Mouse (Mus musculus) liver, adult (tissue): ENCODE data around the gene Pgpep1l.

Source experiments
- GATA4 ChIP-seq: IDR thresholded peaks from 2 replicates; pipeline ENCODE4 v1.6.1; 2014; ENCODE audit warnings: mild to moderate bottlenecking, low read length; ENCODE audit not compliant: insufficient replicate concordance

Gene Pgpep1l

DNA sequence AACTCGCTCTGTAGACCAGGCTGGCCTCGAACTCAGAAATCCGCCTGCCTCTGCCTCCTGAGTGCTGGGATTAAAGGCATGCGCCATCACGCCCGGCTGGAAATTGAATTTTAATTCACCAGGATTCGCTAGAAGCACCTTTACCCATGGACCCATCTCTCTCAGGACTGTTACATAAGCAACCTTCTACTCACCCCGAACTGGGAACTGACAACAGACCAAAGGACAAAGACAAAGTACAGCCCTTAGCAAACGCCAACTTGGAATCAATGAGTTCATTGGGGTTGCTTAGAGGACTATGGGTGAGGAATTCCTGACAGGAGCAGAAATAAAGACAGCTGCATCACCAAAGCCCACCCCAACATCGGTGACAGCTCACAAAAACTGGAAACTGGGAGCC, 8.6 kb upstream of the Pgpep1l start:
- no peak for TF ChIP-seq GATA4

DNA sequence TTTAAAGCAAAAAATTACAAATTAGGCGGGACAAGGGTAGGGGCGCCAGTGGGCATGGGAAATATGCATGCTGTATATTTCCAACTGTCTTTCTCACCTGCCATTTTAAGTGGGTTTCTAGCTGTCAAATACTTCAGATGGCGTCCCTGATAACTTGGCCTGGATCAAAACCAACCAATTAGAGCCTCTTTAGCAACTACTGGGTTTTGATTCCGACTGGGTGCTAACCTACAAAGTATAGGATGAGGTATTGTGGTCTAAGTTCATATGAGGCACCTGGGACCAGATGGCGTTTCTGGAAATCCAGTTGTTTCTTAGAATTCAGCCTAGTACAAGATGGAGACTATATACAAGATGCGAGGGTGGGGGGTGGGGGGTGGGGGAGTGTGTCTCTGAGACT, 7.8 kb upstream of the Pgpep1l start:
- no peak for TF ChIP-seq GATA4

DNA sequence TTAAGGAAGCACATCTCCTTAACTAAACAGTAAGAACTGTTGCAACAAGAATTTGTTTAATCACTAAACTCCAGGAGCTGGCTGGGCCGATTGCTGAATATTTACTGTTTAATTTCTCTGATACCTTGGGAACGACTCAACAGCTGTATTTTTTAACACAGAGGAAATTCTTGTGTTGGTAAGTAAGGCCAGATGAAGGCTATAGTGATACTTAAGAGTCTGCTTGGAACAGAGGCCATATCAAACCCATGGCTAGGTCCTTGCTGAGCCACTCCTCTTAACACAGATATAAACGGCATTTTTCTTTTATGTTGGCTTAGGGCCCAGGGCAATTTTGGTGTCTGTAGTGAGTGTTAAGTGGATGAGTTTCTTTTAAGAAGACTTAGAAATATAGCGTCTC, 6.5 kb upstream of the Pgpep1l start:
- TF ChIP-seq GATA4: no peak

DNA sequence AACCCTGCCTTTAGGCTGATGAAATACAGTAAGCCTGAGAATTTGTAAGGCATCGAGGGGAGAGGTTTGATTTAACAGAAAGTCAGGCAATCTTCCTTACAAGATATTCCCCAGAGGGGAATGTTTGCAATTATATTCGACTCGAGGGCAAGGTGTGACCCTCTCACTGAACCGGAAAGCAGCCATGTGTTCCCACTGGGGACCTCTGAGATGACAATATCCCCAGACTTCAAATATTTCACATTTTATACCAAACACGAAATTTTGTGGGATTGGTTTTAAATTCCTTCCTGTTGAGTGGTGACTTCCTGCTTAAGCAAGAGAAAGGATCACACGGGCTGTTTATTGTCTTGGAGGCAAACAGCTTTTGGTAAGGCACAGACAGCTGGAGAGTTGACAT, 2.7 kb upstream of the Pgpep1l start:
- TF ChIP-seq GATA4: no peak

DNA sequence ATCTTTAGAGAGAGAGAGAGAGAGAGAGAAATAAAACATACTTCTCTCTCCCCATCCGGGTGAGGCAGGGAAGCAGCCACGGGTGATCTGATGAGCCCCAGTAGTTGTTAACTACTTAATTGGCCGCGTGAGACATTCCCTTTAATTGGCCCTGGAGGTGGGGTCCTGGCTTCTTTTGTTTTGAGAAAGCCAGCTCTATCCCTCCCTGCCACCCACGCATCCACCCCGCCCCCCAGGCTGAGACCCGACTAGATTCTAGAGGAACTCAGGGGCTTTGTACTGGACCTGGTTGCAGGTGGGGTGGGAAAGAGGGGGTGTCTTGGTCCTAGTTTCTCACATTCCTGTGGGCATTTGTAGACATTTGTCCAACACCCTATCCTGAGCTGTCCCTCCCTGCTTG, 1.4 kb upstream of the Pgpep1l start:
- TF ChIP-seq GATA4: no peak

DNA sequence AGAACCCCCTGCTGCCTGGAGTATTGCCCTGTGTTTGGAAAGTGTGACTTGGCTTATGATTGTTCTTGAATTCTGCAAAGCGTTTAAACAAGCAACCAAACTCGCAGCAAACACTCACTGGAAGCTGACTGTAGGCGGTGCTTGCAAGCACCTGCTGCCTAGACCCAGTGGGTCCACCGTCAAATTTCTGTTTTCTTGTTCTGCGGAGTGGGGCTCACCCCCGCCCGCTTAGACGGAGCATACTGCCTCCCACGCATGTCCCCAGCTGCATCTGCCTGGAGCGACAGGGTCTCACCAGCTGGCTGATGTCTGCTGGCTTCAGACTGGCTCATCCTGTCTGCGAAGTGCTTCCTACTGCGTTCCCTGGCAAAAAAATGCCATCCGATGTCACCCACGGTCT, 498 bp upstream of the Pgpep1l start:
- no peak for TF ChIP-seq GATA4

DNA sequence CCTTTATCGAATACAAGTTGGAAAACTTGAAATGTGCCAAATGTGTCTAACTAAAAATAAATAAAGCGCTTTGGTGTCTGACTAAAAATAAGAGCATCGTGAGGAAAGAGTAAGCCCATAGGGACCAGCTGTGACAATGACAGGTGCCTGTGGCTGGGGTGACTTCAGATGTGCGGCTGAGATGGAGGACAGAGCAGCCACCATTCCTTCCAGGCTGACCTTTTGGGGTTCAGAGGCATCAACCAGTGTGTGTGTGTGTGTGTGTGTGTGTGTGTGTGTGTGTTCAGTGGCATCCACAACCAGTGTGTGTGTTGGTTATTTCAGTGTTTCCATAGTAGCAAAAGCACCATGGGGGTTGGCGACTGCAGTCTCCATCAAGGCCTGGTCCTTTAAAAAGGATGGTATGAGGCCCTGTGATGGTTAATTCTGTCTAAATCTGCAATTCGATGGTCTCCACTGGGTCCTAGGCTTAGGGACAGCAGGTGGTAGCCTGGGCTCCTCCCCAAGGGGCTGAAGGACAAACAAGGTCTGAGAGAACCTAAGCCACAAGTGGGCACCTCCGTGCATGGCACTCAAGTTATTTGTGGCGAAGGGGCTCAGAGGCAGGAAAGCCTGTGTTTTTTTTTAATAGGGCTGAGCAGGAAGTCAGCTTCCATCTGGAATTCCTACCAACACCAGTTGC, 546 bp downstream of the Pgpep1l start:
- no peak for TF ChIP-seq GATA4

DNA sequence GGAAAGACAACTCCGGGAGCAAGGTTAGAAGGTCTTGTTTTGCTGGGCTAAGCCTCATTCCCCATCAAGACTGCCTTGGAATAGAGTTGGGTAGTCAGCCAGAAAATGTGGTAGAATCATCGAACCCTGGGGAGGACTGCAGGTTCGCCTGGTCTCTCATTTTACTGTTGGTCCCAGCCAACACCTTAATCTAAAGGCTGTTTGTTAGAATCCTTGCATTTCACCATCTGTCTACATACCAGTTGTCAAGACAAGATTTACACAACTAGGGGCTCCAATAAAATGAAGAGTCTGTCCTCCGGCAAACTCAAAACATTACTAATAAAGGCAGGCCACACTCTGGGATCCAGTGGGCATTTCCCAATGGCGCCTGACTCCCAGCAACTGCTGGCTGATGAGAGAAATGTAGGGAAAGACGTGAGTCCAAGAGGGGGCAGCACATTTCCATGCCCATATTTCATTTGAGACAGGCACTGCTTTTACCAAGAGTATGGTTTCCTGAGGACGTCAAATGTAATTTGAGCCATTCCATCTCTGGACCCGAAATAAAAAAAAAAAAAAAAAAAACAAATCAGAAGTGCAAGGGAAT, 1.3 kb downstream of the Pgpep1l start:
- no peak for TF ChIP-seq GATA4

DNA sequence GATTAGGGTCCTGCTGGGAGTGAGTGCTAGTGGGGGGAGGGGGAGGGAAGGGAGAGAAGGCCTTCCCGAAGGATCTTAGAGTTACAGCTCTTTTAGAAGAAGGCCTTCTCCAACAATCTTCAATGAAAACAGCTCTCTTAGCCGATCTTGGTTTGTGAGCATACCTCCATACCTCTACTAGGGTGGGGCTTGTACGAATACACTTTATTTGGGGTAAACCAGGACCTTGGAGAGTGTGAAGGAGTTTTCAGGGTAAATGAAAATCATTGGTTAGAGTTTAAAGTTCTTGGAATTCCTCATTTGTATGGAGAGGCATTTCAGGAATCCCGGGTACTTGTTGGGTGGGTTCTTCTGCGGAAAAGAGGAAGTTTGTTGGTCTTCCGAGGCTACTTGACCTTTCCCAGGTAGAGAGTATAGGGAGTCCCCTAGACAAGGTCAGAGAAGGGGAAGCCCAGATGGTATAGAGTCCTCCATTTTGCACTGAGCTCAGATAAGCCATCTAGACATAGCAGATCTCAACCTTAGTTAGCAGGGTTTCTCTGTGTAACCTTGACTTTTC, 4.4 kb downstream of the Pgpep1l start:
- no peak for TF ChIP-seq GATA4

DNA sequence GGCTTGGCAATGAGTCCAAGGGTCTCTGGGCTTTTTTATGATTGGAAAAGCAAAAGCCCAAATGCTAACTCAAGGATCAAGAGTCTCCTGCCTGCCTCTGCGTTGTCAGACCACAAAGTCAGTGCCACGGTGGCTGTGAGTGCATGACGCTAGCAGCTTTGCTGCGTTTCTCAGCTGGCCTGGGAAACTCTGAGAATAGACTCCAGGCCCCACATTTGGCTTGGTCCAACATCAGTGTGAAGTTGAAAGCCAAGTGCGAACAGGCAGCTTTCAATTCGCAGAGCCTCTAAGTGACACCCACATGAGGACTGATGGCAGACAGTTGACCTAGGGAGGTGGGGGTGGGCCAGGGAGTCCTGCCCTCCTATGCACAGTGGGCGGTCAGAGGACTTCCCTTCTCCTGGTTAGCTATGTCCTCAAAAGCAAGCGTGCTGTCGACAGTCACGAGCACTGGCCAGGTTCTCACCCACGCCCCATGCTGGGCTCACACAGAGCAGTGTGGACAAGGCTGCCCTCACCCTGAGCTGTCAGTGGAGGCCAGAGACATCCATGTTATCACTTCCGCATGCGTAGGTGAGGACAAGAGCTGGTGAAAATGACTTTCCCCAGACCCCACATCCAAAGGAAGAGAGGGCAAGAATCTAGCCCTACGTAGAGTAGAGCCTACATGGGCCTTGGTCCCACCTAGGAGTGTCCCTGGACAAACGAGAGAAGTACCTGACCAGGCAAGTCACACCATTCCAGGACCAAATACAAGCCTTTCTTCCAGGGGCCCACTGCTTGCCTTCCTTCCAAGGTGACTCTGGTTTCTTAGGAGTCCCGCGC, 5.5 kb downstream of the Pgpep1l start:
- TF ChIP-seq GATA4: no peak

DNA sequence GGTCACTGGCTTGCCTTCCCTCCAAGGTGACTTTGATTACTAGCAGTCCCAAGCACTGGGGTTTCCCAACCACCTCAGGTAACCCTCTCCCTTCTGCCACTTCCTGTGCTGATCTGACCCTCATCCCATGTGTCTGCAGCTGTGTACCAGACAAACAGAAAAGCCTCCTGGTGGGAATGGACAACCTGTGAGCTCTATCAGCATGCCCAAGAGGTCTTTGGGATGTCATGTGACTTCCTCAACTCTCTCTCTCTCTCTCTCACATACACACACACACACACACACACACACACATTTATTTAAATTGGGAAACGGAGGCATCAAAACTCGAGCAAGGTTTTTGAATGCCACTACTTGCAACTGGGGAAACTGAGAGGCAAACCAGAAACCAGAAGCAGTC, 6.3 kb downstream of the Pgpep1l start:
- no peak for TF ChIP-seq GATA4

DNA sequence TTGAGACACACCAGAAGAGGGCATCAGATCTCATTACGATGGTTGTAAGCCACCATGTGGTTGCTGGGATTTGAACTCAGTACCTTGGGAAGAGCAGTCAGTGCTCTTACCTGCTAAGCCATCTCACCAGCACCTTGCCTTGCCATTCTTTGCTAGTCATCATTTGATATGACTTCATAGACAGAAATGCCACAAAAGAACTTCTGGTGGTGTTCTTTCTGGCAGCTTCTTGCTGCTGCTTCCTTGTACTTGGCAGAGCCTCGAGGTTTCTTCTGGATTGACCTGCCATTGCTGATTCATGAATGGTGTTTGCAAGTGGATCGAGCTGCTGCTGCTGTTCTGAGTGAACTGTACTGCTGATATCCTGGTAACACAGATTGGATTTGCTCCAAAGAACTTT, 13.1 kb downstream of the Pgpep1l start:
- no peak for TF ChIP-seq GATA4

DNA sequence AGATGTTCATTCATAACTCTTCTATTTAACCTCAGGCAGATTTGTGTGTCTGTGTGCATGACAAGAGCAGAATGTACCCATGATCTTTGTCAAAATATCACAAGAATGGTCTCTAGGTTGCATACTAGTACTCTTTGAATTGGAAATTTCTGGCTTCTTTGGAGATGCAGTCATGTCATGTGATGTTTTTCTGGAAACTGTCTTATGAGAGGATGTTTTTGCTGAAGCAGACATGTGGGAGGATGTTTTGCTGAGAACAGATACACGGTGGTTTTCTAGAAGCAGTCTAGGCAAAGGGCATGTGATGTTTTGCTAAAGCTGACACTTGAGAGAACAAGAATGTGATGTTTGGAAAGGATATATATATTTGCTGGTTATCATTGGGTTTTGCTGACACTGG, 13.6 kb downstream of the Pgpep1l start:
- TF ChIP-seq GATA4: no peak

DNA sequence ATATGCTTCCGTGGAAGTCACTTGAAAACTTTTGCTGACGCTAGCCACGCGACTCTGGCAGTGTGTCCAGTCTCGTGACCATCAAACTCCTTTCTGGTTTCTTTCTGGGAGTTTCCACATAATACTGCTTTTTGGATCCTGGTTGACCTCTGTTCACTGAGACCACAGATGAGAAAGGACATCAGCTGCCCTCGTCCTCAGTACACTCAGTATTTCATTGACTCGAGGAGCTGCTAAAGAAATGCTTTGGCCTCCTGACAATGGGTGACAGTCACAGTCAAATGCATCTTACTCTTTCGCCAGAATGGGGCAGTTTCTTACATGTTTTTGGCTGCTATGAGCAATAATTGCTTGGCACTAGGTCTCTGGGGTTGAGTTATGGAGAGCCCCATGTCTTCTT, 17.8 kb downstream of the Pgpep1l start:
- no peak for TF ChIP-seq GATA4

DNA sequence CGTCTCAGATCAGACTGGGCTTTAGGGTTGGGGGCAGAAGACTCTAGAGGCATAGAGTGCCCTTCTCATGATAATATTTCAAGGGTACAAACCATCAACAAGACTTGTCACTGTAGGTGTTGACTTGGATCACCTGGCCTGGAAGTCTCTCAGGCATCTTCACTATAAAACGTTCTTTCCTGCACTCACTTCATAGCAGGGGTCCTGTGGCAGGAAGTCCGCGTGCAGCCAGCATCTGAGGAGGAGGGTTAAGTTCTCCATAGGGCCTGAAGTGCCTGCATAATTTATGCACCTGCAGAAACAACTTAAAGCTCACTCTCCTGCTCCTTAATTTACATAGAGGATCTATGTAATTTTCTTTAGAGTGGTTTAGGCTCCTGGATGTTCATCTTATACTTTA, 18.4 kb downstream of the Pgpep1l start:
- TF ChIP-seq GATA4: no peak

DNA sequence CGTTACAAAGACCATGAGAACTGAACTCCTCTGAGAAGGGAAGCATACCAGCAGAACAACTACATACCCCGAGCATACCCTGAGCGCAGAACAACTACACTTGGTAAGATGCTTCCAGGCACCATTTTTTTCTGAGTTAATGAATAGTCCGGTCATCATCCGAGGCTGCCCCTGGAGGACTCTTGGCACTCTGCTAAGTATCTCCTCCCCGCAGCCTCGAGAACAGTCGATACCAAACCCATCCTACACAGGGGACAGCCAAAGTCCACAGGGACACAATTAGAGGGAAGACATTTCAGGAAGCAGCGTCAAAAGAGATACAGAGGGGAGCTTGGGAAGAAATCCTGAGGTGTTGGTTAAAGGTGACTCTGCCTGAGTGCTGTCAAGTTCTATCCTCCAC, 22.8 kb downstream of the Pgpep1l start:
- TF ChIP-seq GATA4: no peak
